Mouse (Mus musculus) forebrain, embryonic 14.5 days (tissue): Measurements from ENCODE around the gene Gpr21. TPM values are rescaled to one million over a fixed set of nuclear protein-coding genes. Genes with fewer than 3 reads are reported as not detected.

Experiments
- ATAC-seq: fragments of 200-750 bp; cut with Nextera tagmentation; 2 replicates; pipeline ENCODE4 v1.8.0; 2017; ENCODE audit warnings: mild to moderate bottlenecking, moderate library complexity
- DNase-seq: peaks from one replicate; pipeline ENCODE4 v3.0.0-alpha.2; 2015; ENCODE audit warnings: low spot score
- H3K27ac ChIP-seq: fragments of 300-500 bp; sonication (generic); 2 replicates; pipeline ENCODE4 v1.5.1; 2014; ENCODE audit warnings: low read depth, mild to moderate bottlenecking, control low read depth, low read length, moderate library complexity
- H3K27me3 ChIP-seq: fragments of 300-500 bp; sonication (generic); replicated peaks from 2 replicates; pipeline ENCODE4 v1.6.1; 2014; ENCODE audit warnings: low read length, control low read depth, mixed read lengths; ENCODE audit not compliant: control insufficient read depth, insufficient read depth
- H3K36me3 ChIP-seq: fragments of 300-500 bp; sonication (generic); 2 replicates; pipeline ENCODE4 v1.6.1; 2014; ENCODE audit warnings: low read length, control low read depth; ENCODE audit not compliant: control insufficient read depth, insufficient read depth
- H3K4me1 ChIP-seq: fragments of 300-500 bp; sonication (generic); 2 replicates; pipeline ENCODE4 v1.6.1; 2014; ENCODE audit warnings: antibody characterized with exemption, low read length, control low read depth; ENCODE audit not compliant: control insufficient read depth, insufficient read depth
- H3K4me2 ChIP-seq: fragments of 300-500 bp; sonication (generic); 2 replicates; pipeline ENCODE4 v1.6.1; 2014; ENCODE audit warnings: mild to moderate bottlenecking, control low read depth, low read length
- H3K4me3 ChIP-seq: fragments of 300-500 bp; sonication (generic); 2 replicates; pipeline ENCODE4 v1.5.1; 2014; ENCODE audit warnings: low read depth, low read length, control low read depth
- H3K9ac ChIP-seq: fragments of 300-500 bp; sonication (generic); 2 replicates; pipeline ENCODE4 v1.6.1; 2014; ENCODE audit warnings: mild to moderate bottlenecking, low read length, control low read depth, moderate library complexity
- H3K9me3 ChIP-seq: fragments of 300-500 bp; sonication (generic); replicated peaks from 2 replicates; pipeline ENCODE4 v1.6.1; 2016; ENCODE audit warnings: low read length, control low read depth, mixed read lengths; ENCODE audit not compliant: control insufficient read depth
- WGBS: fragments of 180-500 bp; shearing (Covaris S2); extraction: QIAGEN DNeasy Blood & Tissue Kit; methylation state at CpG from one replicate; pipeline ENCODE4 v1.1.7; 2014; 5-methylcytosine and 5-hydroxymethylcytosine counted together
- polyA plus RNA-seq: library from polyadenylated mRNA; unstranded; fragments of >200 nt; fragmentation: Nextera tagmentation; extraction: Ambion mirVana; gene quantifications from 2 replicates; pipeline ENCODE4 v1.2.1, GENCODE M21; 2014

The Gpr21 gene
- polyA plus RNA-seq, 1 experiment from 2014 or later = 20.4 TPM

DNA sequence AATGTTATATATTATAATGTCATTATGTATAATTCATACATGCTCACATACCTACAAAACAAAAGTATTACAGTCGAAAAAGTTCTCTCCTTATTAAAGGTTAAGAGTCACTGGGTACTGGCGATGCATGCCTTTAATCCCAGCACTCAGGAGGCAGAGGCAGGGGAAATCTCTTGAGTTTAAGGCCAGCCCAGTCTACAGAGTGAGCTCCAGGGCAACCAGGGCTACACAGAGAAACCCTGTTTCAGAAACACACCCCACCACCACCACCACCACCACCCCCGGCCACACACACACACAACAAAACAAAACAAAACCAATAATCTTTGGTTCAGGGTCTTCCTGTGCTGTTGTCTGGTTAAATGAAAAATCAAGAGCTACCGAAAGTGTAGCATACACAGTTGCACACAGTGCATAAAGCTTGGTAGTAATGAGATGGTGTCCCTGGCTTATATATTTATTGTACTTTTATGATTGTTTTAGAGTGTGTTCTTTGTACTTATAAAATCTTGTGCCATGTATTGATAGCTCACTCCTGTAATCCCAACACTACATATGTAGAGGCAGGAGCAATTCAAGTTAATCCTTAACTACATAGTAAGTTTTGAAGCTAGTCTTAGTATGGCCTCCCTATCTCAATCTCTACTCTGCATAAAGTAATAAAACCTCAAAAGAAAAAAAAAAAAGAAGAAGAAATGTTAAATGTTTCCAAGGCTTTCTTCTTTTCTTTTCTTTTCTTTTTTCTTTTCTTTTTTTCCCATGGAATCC lies 4.8 kb upstream of the Gpr21 start:
- ATAC-seq (no peak), DNase-seq (no peak)
- Histone ChIP-seq H3K27me3 (no peaks in the 10 kb centered on the region), H3K4me1 (no peaks in the 10 kb centered on the region; the same call in 1 of the 2 replicates), H3K36me3 (peaks cover 34% of the 10 kb centered on the region), H3K27ac (no peak overlapping the region), H3K4me3 (no peak overlapping the region), H3K9me3 (no peaks in the 10 kb centered on the region), H3K9ac (no peak overlapping the region), H3K4me2 (no peak overlapping the region)
- whole genome bisulfite sequencing = 89% methylated on average over 4 of the region's 4 CpGs

DNA sequence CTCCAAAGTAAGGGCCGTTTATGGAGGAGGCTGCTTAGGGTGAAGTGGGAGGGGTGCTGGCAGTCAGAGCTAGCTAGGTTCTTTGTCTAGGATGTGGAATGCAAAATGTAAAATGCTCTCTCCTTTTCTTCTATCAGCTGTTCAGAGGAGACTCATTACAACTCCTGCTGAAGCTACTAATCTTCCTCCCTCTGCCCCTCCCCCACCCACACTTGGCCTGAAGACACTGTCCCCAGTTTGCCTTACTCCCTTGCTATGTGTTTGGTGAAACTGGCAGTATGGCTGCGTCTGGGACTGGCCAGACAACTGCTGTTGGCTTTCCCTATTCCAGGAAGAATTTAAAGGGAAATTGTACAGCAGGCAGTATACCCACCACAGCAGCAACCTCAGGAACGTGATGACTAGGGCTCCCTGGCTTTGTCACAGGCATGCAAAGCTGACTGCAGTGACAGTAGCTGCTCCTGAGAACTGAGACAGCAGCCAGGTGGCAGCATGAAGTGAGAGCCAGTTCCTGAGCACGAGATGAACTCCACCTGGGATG lies 860 bp downstream of the Gpr21 start:
- peak overlapping the region; percentile 64 for H3K9ac ChIP-seq
- peak; percentile 75 for ATAC-seq
- peaks cover 2% of the 10 kb centered on the region; the same call in 1 of the 2 replicates for H3K4me1 ChIP-seq
- H3K27ac ChIP-seq = peak overlapping the region; percentile 61
- DNase-seq = peak; percentile 66
- H3K36me3 ChIP-seq = peaks cover 24% of the 10 kb centered on the region
- H3K9me3 ChIP-seq = no peaks in the 10 kb centered on the region
- peak overlapping the region; percentile 27 for H3K4me3 ChIP-seq
- 32% methylated on average over 4 of the region's 4 CpGs for WGBS
- no peaks in the 10 kb centered on the region for H3K27me3 ChIP-seq
- H3K4me2 ChIP-seq = peak overlapping the region; percentile 50

DNA sequence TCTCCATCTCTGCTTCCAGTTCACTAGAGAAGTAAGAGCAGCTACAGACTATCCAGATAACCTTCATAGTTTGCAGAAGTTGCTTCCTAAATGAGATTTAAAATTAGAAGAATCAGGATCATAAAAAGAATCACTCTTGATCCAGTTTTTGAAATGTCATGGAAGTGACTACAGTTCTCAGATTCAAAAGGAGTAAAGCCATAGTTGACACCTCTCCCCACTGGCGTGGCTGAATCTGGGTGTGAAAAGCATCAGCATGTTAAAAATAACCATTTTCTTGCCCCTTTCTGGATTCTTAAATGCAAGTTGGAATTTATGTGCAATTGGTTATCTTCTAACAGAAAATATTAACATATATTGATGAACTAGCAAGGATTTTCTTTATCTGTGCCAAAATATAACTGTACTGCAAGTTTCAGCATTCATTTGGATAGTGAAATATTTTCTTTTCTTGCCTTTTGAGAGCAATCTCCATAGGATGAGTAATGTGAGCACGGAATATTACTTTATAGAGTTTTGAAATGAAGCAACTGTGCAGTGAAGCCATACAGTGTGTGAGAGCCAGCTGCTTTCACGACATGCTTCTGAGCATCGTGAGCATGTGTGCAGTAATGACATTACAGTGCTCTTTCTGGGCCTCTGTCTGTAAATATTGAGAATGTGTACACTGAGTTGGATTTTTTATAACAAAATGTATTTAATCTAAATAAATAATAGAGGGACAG lies 2.6 kb downstream of the Gpr21 start:
- Histone ChIP-seq H3K36me3 (peaks cover 9% of the 10 kb centered on the region; the same call in 1 of the 2 replicates), H3K9ac (no peak overlapping the region), H3K4me2 (peak overlapping the region; percentile 50), H3K4me3 (peak overlapping the region; percentile 27), H3K9me3 (no peaks in the 10 kb centered on the region), H3K27ac (no peak overlapping the region), H3K4me1 (peaks cover 2% of the 10 kb centered on the region; the same call in 1 of the 2 replicates), H3K27me3 (no peaks in the 10 kb centered on the region)
- ATAC-seq (no peak), DNase-seq (peak; percentile 11)
- WGBS = 89% methylated on average over 4 of the region's 4 CpGs

DNA sequence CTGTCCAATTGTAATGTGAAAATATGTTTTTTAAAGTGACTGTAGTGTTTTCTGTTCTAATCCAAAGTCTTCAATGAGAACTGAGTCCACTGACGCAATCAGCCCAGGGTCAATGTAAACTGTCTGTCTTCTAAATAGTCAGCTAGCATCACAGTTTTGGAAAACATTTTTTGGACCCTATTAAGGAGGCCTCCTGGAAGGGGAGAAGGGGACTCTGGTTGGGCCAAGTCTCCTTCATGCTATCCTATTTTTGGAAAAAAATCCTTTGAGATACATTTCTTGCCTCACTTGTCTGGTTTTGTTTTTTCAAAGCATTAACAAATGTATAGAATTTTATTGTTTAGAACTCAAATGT lies 3.1 kb downstream of the Gpr21 start:
- WGBS = 85% methylated on average over 1 of the region's 1 CpGs
- ATAC-seq (no peak), DNase-seq (no peak)
- peaks cover 9% of the 10 kb centered on the region; the same call in 1 of the 2 replicates for H3K36me3 ChIP-seq
- peak overlapping the region; percentile 50; the same call in 1 of the 2 replicates for H3K4me2 ChIP-seq
- H3K4me1 ChIP-seq = peaks cover 2% of the 10 kb centered on the region; the same call in 1 of the 2 replicates
- no peak overlapping the region for H3K27ac ChIP-seq
- no peak overlapping the region for H3K4me3 ChIP-seq
- H3K9ac ChIP-seq = no peak overlapping the region
- H3K9me3 ChIP-seq = no peaks in the 10 kb centered on the region
- no peaks in the 10 kb centered on the region for H3K27me3 ChIP-seq

DNA sequence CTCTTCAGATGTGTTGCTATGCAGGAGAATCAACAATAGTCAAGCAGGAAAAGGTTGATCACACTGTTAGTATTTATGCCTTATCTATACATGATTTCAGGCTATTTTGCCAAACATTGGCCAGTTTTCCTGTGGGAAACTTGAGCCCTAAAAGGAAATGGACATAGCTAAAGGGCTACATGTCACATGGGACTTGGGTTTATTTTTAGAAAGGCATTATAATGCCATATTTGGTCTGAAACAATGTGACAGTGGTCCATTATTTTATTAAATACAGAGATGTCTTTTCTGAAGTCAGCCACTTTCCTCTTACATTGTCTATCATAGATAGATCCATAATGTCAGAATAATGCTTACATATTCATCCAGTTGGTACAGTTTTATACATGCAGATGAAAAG lies 11.5 kb downstream of the Gpr21 start:
- no peaks in the 10 kb centered on the region for H3K27me3 ChIP-seq

DNA sequence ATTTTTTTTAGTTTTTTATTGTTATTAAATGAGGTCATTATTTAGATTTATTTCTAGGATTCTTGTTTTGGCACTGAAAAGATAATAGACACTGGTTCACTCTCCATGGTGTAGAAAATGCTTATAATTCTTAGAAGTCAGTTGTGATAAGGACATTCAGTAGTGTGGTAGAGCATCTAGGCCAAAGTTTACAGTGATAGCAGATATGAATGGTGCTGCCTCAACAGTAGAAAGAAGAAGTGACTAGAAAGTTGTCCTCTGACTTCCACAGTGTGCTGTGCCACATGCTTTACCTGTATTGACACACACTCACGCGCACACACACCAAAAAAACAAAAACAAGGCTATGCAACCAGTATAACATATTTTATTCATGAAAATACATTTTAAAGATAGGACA lies 13.3 kb downstream of the Gpr21 start:
- H3K4me2 ChIP-seq = no peak overlapping the region
- no peak overlapping the region for H3K4me3 ChIP-seq
- DNase-seq (no peak), ATAC-seq (no peak)
- H3K4me1 ChIP-seq = no peaks in the 10 kb centered on the region
- H3K9ac ChIP-seq = no peak overlapping the region
- H3K27me3 ChIP-seq = no peaks in the 10 kb centered on the region
- peaks cover 16% of the 10 kb centered on the region for H3K36me3 ChIP-seq
- H3K9me3 ChIP-seq = no peaks in the 10 kb centered on the region
- 94% methylated on average over 2 of the region's 2 CpGs for WGBS
- no peak overlapping the region for H3K27ac ChIP-seq

More for the DNA sequence above, 11.5 kb downstream of the Gpr21 start:
- DNase-seq (no peak), ATAC-seq (no peak)
- no peak overlapping the region for H3K4me2 ChIP-seq
- no peaks in the 10 kb centered on the region for H3K4me1 ChIP-seq
- H3K4me3 ChIP-seq = no peak overlapping the region
- no peak overlapping the region for H3K9ac ChIP-seq
- H3K27ac ChIP-seq = no peak overlapping the region
- H3K9me3 ChIP-seq = no peaks in the 10 kb centered on the region
- peaks cover 5% of the 10 kb centered on the region; the same call in 1 of the 2 replicates for H3K36me3 ChIP-seq

DNA sequence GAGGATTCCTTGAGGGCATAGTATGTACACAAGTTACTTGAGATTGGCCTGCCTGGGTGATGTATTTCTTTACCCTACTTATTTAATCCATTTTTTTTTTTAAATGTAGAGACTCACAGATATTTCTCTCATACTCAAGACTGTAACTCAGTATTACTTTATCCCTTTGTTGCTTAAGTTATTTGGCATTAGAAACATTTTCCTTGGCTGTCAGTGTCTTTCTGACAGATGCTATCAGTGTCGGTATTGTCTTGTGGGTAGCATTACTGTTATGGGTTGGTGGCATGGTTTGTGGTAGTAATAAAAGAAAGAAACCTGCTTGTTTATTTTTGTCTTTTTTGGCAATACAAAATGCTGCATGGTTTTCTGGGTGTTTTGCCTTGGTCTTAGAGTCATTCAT lies 14.6 kb downstream of the Gpr21 start:
- no peak overlapping the region for H3K27ac ChIP-seq
- 96% methylated on average over 1 of the region's 1 CpGs for WGBS
- no peaks in the 10 kb centered on the region for H3K4me1 ChIP-seq
- peaks cover 26% of the 10 kb centered on the region for H3K36me3 ChIP-seq
- H3K4me2 ChIP-seq = no peak overlapping the region
- ATAC-seq = no peak
- no peaks in the 10 kb centered on the region for H3K27me3 ChIP-seq
- H3K4me3 ChIP-seq = no peak overlapping the region
- H3K9ac ChIP-seq = no peak overlapping the region
- no peaks in the 10 kb centered on the region for H3K9me3 ChIP-seq
- DNase-seq = no peak

DNA sequence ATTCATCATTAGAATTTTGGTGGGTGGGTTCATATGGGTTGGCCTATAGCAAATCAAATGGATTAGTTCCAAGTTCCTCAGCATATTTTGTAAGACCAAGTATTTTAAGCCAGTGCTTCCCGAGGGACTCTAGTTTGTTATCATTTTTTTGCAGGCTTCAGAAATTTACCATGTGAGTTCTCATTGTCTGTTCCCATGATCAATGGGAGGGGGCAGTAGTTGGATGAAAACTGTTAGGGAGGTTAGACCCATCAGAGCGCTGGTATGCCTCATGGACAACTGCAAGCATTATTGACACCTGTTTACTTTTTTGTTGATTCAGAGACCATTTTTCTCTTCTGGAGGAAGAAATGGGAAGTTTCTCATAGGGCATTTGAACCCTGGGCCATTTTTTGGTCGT lies 15.5 kb downstream of the Gpr21 start:
- Histone ChIP-seq H3K9ac (no peak overlapping the region), H3K4me3 (no peak overlapping the region), H3K27me3 (no peaks in the 10 kb centered on the region), H3K36me3 (peaks cover 32% of the 10 kb centered on the region), H3K27ac (no peak overlapping the region), H3K4me2 (no peak overlapping the region), H3K4me1 (no peaks in the 10 kb centered on the region), H3K9me3 (no peaks in the 10 kb centered on the region)
- ATAC-seq (no peak), DNase-seq (no peak)
- WGBS = 87% methylated on average over 3 of the region's 3 CpGs
